Mouse (Mus musculus) lung, embryonic 16.5 days (tissue): ENCODE data around the gene Fbxl14. TPM values are rescaled to one million over a fixed set of nuclear protein-coding genes. Genes with fewer than 3 reads are reported as not detected.
"Not testable (repeated sequence)": the region's sequence is repeated elsewhere in the genome, so short reads cannot be mapped to it uniquely, and the experiment has no call there.

Experiments used
- ATAC-seq: fragments of 200-750 bp; cut with Nextera tagmentation; 2 replicates; pipeline ENCODE4 v1.8.0; 2017; ENCODE audit warnings: low read depth, mild to moderate bottlenecking, moderate library complexity
- H3K27ac ChIP-seq: fragments of 300-500 bp; sonication (generic); 2 replicates; pipeline ENCODE4 v1.5.1; 2014; ENCODE audit warnings: mild to moderate bottlenecking, control low read depth, low read length
- H3K27me3 ChIP-seq: fragments of 300-500 bp; sonication (generic); 2 replicates; pipeline ENCODE4 v1.6.1; 2014; ENCODE audit warnings: low read depth, low read length, mixed read lengths; ENCODE audit not compliant: control insufficient read depth, insufficient read depth
- H3K36me3 ChIP-seq: fragments of 300-500 bp; sonication (generic); 2 replicates; pipeline ENCODE4 v1.6.1; 2014; ENCODE audit warnings: low read length; ENCODE audit not compliant: control insufficient read depth, insufficient read depth
- H3K4me1 ChIP-seq: fragments of 300-500 bp; sonication (generic); replicated peaks from 2 replicates; pipeline ENCODE4 v1.6.1; 2014; ENCODE audit warnings: low read length, mixed read lengths; ENCODE audit not compliant: control insufficient read depth, insufficient read depth
- H3K4me2 ChIP-seq: fragments of 300-500 bp; sonication (generic); 2 replicates; pipeline ENCODE4 v1.6.1; 2014; ENCODE audit warnings: low read depth, low read length, control low read depth
- H3K4me3 ChIP-seq: fragments of 300-500 bp; sonication (generic); 2 replicates; pipeline ENCODE4 v1.5.1; 2014; ENCODE audit warnings: mild to moderate bottlenecking, low read length, control low read depth
- H3K9ac ChIP-seq: fragments of 300-500 bp; sonication (generic); 2 replicates; pipeline ENCODE4 v1.6.1; 2014; ENCODE audit warnings: low read length, control low read depth
- H3K9me3 ChIP-seq: fragments of 300-500 bp; sonication (generic); 2 replicates; pipeline ENCODE4 v1.6.1; 2016; ENCODE audit warnings: low read length; ENCODE audit not compliant: control insufficient read depth
- WGBS: fragments of 180-500 bp; shearing (Covaris S2); extraction: QIAGEN DNeasy Blood & Tissue Kit; methylation state at CpG from one replicate; pipeline ENCODE4 v1.1.7; 2014; 5-methylcytosine and 5-hydroxymethylcytosine counted together
- polyA plus RNA-seq: library from polyadenylated mRNA; unstranded; fragments of >200 nt; fragmentation: Nextera tagmentation; extraction: Ambion mirVana; gene quantifications from 2 replicates; pipeline ENCODE4 v1.2.1, GENCODE M21; 2015

Gene Fbxl14
- 4.0 and 4.5 TPM in 2 replicates for polyA plus RNA-seq

DNA sequence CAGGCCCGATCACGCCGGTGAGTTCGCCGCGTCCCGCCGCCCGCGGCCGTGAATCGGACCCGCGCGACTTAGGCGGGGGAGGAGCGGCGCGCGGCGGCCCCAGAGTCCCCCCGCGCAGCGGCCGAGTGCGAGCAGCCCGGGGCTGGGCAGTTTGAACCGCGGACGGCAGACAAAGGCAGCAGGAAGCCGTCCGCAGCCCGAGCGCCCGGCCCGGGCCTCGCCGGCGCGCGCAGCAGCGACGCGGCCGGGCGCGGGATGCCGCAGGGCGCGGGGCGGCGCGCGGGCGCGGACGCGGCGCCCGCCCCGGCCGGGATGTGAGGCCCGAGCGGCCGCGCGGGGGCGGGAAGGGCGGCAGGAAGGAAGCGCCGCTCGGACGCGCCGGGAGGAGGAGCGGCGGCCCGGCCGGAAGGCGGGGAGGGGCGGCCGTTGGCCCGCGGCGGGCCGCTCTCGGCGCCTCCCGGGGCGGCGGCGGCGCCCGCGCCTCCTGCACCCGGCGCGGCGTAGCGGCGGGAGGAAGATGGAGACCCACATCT is at the start of gene Fbxl14:
Fbxl14 (plus strand) TSS at position 326 of the 533 bp plus-strand sequence.
- Histone ChIP-seq H3K27ac (peak within 1 kb of the TSS; percentile 98), H3K27me3 (no peaks in the 10 kb centered on the region), H3K36me3 (no peaks in the 10 kb centered on the region; the same call in 1 of the 2 replicates), H3K4me2 (peak within 1 kb of the TSS; percentile 98), H3K9ac (peak within 1 kb of the TSS; percentile 90), H3K9me3 (no peaks in the 10 kb centered on the region), H3K4me1 (peaks cover 38% of the 10 kb centered on the region), H3K4me3 (peak within 1 kb of the TSS; percentile 82)
- WGBS: under 1% methylated on average over 80 of the region's 101 CpGs
- ATAC-seq: peak; percentile 87

DNA sequence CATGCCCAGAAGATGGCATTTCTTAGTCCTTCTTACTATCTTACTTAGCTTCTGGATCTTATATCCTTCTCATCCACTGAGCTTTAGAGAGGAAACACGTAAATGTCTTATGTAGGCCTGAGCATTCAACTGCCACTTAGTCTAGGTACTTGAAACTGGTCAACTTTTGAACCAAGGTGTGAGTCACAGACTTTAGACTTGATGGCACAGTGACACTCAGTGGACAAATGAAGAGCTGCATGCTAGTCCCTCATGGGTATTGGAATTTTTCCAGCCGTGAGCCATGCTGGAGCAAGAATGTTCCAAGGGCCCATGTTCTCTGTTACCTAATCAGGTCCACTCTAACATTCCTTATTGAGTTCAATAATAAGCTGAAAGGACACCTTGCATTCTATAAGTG is 49.0 kb upstream of the Fbxl14 start:
- Histone ChIP-seq H3K4me2 (no peak overlapping the region), H3K27ac (no peak overlapping the region), H3K27me3 (no peaks in the 10 kb centered on the region), H3K4me1 (no peaks in the 10 kb centered on the region), H3K9ac (no peak overlapping the region), H3K4me3 (no peak overlapping the region), H3K9me3 (no peaks in the 10 kb centered on the region), H3K36me3 (no peaks in the 10 kb centered on the region)
- ATAC-seq: peak; percentile 73
- WGBS: 25% methylated on average over 2 of the region's 2 CpGs

DNA sequence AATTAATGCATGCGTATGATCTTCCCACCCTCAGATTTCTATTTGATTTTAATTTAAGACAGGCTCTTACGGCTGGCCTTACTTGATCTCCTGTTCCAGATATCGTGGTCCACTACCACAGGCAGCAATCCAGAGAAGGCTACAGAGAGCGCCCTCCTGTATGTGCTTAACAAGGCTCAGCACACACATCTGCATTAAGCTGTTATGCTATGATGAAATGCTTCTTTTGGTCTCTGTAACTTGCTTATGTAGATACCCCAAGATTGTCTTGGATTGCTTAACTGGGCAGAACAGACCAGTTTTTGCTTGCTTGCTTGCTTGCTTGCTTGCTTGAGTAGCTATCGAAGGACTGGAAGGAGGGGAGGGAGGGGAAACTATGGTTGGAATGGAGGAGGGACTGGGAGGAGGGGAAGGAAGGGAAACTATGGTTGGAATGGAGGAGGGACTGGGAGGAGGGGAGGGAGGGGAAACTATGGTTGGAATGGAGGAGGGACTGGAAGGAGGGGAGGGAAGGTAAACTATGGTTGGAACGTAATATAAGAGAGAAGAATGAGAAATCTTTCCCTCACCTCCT is 47.6 kb upstream of the Fbxl14 start:
- no peaks in the 10 kb centered on the region for H3K36me3 ChIP-seq
- no peaks in the 10 kb centered on the region for H3K4me1 ChIP-seq
- H3K9me3 ChIP-seq: no peaks in the 10 kb centered on the region
- 57% methylated on average over 6 of the region's 6 CpGs for WGBS
- peak; percentile 62; the same call in 1 of the 2 replicates for ATAC-seq
- no peak overlapping the region for H3K4me3 ChIP-seq
- H3K27ac ChIP-seq: no peak overlapping the region; the same call in 1 of the 2 replicates
- no peak overlapping the region for H3K9ac ChIP-seq
- no peak overlapping the region for H3K4me2 ChIP-seq
- H3K27me3 ChIP-seq: no peaks in the 10 kb centered on the region

DNA sequence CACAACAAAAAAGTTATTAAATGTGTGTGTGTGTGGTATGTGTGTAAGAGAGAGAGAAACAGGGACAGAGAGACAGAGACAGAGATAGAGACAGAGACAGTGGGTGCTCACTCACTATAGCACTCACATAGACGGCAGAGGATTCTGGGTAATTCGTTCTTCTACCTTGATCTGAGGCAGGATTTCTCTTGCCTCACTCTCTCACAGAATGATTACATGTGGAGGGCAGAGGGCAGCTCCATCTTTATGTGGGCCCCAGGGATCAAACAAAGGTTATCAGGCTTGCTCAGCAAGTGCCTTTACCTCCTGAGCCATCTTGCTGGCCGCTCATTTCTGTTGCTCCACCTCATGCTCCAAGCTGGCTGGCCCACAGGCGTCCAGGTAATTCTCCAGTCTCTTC is 45.1 kb upstream of the Fbxl14 start:
- no peak for ATAC-seq
- WGBS: 67% methylated on average over 4 of the region's 4 CpGs

DNA sequence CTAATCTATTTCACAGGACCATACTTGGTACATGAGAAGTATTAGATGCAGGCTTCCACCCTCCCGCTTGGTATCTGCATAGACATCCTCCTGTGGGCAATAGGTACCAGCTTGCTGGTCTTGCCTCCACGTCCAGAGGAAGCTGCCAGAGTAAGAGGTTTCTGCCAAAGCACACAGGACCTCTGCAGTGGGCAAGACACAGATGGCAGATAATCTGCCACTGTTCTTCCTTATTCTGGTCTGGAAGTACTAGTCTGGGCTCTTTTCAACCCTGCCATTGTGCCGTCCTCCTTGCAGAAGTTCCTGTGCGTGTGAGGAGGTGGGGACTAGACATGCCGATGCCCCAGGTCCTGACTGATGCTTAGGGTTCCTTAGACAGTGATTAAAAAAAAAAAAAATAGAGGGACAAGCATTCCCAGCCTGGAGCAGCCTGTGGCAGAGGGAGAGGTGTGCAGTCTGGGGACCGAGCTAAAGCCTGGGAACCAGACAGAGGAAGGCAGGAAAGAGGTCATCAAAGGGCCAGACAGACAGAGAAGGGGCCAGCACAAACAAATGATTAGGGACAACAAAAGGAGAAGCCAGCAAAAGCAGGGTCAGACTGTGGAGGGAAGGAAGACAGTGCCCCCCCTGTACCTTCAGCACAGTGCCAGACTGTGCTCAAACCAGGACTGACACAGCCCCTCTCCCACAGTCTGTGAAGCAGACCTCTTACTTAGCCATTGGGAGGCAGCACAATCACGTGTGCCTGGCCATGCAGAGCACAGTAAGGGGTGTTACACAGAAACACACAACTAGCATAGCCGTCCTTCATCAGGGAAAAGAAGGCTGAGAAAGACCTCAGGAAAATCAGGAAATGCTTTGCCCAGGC is 41.3 kb upstream of the Fbxl14 start:
- no peak overlapping the region for H3K4me2 ChIP-seq
- 41% methylated on average over 8 of the region's 8 CpGs for WGBS
- no peaks in the 10 kb centered on the region for H3K27me3 ChIP-seq
- H3K36me3 ChIP-seq: no peaks in the 10 kb centered on the region
- no peak overlapping the region for H3K4me3 ChIP-seq
- H3K27ac ChIP-seq: no peak overlapping the region
- H3K9me3 ChIP-seq: no peaks in the 10 kb centered on the region
- no peak overlapping the region for H3K9ac ChIP-seq
- ATAC-seq: no peak
- no peaks in the 10 kb centered on the region for H3K4me1 ChIP-seq

More for the DNA sequence above, 45.1 kb upstream of the Fbxl14 start:
- Histone ChIP-seq H3K27ac (no peak overlapping the region), H3K9ac (no peak overlapping the region), H3K4me2 (no peak overlapping the region), H3K4me1 (no peaks in the 10 kb centered on the region), H3K9me3 (no peaks in the 10 kb centered on the region), H3K36me3 (no peaks in the 10 kb centered on the region), H3K4me3 (no peak overlapping the region), H3K27me3 (no peaks in the 10 kb centered on the region)

DNA sequence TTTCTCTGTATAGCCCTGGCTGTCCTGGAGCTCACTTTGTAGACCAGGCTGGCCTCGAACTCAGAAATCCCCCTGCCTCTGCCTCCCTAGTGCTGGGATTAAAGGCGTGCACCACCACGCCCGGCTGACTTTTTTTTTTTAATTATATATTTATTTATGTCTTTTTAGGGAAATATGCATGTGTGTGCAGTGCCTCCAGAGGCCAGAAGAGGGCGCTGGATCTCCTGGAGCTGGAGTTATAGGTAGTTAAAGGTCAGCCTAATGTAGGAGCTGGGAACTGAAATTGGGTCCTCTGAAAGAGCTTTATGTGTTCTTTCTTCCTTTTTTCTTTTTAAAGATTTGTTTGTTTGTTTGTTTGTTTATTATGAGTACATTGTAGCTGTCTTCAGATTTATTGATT is 36.7 kb upstream of the Fbxl14 start:
- ATAC-seq, H3K36me3 ChIP-seq, H3K9ac ChIP-seq, H3K27me3 ChIP-seq, H3K4me2 ChIP-seq, H3K9me3 ChIP-seq, H3K4me3 ChIP-seq, H3K27ac ChIP-seq, H3K4me1 ChIP-seq: not testable (repeated sequence)
- 83% methylated on average over 5 of the region's 5 CpGs for WGBS

DNA sequence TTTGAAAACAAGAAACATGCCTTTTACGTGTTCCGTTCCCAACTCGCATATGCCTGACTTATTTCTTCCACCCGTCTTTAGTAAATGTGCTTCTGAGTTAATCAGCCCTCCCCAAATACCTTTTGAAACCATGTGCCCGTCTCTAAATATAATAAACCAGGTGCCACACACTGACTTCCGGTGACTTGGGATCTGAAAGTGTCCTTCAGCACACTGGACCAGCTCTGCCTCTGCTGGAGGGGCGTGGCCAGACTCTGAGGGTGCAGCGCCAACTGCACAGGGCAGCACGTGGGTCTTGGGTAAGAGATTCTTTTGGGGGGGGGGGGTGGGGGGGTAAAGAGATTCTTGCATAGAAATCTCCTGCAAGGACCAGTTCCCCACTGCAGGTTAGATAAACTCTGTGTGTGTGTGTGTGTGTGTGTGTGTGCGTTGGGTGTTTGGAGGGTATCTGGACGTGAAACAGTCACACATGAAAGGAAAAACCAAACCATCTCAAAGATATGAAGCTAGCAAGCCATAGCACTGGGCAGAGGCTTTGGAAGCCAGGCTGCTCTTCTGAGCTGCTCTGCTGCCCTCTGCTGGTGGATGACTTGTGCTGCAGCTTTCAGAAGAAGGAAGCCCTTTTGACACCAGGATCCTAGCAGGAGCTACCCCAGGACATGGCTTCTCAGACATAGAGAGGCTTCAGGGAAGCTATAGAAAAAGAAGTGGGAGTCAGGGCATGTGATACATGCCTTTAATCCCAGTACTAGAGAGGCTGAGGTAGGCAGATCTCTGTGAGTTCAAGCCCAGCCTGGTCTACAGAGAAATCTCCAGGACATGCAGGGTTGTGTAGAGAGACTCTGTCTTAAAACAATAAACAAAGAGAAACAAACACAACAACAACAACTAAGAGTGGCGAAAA is 35.5 kb upstream of the Fbxl14 start:
- H3K27me3 ChIP-seq: no peaks in the 10 kb centered on the region
- no peak overlapping the region for H3K9ac ChIP-seq
- peak; percentile 77 for ATAC-seq
- peaks cover 13% of the 10 kb centered on the region for H3K4me1 ChIP-seq
- peak overlapping the region; percentile 38; the same call in 1 of the 2 replicates for H3K27ac ChIP-seq
- no peaks in the 10 kb centered on the region for H3K36me3 ChIP-seq
- no peaks in the 10 kb centered on the region for H3K9me3 ChIP-seq
- H3K4me2 ChIP-seq: peak overlapping the region; percentile 42
- 20% methylated on average over 12 of the region's 12 CpGs for WGBS
- H3K4me3 ChIP-seq: peak overlapping the region; percentile 4; the same call in 1 of the 2 replicates

DNA sequence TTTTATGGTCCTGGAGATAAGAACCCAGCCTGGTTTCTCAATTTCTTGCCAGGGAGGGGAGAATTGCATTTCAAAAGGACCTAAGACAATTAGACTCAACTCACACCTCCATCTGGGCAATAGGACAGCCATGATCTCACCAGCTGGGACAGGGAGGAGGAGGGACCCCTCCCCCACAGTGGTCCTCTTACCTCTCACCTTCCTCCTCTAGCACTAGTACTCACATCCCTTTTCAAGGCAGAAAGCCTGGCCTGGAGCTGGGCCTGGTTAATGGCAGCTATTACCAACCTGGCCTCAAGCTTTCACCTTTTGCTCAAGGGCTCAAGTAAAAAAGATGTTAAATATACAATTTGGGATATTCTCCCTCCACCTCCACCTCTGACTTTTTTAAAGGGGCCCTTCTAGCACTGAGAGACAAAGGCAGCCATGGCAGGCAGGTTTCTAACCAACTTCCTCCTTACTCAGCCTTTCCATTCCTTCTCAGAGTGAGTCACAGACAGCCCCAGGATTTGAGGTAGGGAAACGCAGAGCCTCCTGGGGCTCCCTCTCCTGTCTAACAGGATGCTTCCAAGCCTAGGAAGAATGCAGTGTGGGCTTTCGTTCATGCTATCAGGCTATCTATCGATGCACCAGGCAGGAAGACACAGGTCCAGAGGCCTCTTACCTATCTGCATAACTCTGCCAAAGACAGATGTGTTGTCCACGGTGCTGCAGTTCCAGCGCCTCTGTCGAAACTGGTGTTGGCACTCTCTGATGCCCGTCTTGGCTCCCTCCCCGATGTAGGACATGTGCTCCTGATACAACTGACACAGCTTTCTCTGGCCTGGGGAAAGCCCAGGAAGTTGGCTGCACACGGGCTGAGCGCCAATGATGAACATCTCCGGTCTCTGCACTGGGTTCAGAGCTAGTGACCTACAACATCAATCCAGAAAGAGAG is 33.5 kb upstream of the Fbxl14 start:
- Histone ChIP-seq H3K27ac (no peak overlapping the region), H3K9me3 (no peaks in the 10 kb centered on the region), H3K4me1 (peaks cover 20% of the 10 kb centered on the region), H3K36me3 (no peaks in the 10 kb centered on the region), H3K9ac (no peak overlapping the region), H3K4me2 (no peak overlapping the region), H3K27me3 (no peaks in the 10 kb centered on the region), H3K4me3 (no peak overlapping the region)
- no peak for ATAC-seq
- 66% methylated on average over 11 of the region's 11 CpGs for WGBS
